Mouse (Mus musculus): ENCODE results near the gene Spats1.

GRCm38 (mm10) chr17:45398021-45398420 lies 77.2 kb downstream of the Spats1 start:
- TF ChIP-seq GATA1 (IDR thresholded peaks at IDR 0.05; ENCODE audit: low read length) (no peak), TAL1 (IDR thresholded peaks at IDR 0.05; ENCODE audit: low read length) (no peak)

Measured in erythroblast, embryonic 14.5 days (primary cell).